Mouse (Mus musculus): ENCODE measurements around the gene Edn1.

Gene Edn1

DNA sequence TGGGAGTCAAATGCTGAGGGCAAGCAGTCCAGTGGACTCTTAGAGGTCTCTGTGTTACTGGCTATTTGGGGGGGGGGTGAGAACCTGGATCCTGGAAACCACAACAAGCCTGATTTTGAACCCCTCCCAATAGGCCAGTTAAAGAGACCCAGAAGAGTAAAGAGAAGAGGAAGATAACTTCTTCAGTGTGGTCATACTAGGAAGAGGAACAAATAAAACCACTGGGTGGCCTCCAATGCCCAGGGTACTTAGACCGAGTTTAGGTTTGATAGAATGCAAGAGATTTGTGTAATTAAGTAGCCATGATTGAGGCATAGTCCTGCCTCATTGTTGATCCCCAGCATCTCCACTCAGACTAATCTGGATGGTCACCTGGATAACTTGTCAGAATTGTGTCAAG lies 14.4 kb downstream of the Edn1 start:
- no peak for DNase-seq (ENCODE audit: low read depth, low spot score)

DNA sequence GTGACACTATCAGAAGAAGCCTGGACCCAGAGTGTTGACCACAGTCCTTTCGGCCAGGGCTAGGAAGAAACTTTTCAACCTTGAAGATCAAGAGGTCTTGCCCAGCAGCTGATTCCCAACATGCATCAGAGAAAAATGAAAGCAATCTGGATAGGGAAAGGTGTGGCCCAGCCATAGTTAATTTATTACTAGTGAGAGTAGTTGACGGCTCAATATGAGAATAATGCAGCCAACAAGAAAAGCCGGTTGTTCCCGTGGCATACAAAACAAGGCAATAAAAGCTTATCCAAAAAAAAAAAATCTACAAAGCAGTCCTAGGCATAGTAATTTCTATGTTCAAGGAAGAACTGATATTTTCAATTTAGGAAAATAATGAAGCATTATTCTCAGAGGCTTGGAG lies 16.5 kb downstream of the Edn1 start:
- no peak for DNase-seq (ENCODE audit: low read depth, low spot score)

DNA sequence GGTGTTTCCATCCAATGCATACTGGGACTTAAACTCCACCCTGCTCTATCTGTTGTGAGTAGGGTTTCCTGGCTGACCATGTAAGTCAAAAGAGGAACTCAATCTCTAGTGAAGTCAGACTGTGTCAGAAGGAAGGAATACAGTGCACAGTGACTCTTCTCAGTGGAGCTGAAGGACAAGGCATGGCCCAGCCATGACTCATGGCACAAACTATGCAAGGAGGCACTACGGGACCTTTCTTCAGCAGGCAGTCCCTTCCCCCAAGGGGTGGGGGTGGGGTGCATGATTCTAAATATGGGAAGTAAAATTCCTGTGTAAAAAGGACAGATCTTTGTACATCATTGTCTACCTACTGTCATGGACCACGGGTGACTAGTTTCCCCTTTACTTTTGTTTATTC lies 27.3 kb downstream of the Edn1 start:
- DNase-seq (ENCODE audit: low read depth, low spot score): no peak

DNA sequence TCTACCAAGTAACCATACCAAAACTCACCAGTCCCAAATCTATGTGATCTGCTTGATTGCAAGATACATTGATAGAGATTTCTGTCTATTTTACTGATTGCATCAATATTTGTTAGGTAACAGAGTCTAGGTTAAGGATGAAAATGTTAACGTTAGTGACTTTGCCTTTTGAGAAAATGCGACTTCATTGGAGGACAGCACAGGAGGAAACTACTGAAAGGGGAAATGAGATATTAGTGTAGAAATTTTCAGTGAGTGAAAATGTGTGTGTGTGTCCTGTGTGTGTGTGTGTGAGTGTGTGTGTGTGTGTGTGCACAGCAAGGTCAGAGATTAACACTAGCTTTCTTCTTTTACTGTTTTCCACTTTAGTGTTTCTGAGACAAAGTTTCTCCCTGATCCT lies 29.8 kb downstream of the Edn1 start:
- DNase-seq (ENCODE audit: low read depth, low spot score): no peak

GRCm38 (mm10) chr13:42334981-42335380 lies 33.7 kb downstream of the Edn1 start:
- no peak for DNase-seq (ENCODE audit: low read depth, low spot score)

- no peak for DNase-seq (ENCODE audit: low read depth, low spot score)
Observed at GRCm38 (mm10) chr13:42336414-42336813, 35.1 kb downstream of the Edn1 start.

- DNase-seq (ENCODE audit: low read depth, low spot score): no peak
Observed at GRCm38 (mm10) chr13:42337072-42337471, 35.8 kb downstream of the Edn1 start.

GRCm38 (mm10) chr13:42339466-42339865 lies 38.2 kb downstream of the Edn1 start:
- no peak for DNase-seq (ENCODE audit: low read depth, low spot score)

GRCm38 (mm10) chr13:42341871-42342532 lies 40.7 kb downstream of the Edn1 start:
- DNase-seq (ENCODE audit: low read depth, low spot score): no peak

DNA sequence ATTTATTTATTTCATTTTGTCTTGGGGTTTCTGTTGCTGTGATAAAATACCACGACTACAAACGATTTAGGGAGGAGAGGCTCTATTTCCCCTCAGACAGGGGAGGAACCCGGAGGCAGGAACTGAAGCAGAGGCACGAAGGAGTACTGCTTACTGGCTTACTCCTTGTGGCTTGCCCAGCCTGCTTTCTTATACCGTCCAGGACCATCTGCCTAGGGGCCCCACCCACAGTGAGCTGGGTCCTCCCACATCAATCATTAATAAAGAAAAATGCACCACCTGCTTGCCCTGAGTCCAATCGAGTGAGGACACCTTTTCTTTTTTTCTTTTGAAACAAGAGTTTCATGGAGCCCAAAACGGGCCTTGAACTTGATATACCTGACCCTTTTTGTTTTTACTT lies 44.2 kb downstream of the Edn1 start:
- no peak for DNase-seq (ENCODE audit: low read depth, low spot score)

- no peak for DNase-seq (ENCODE audit: low read depth, low spot score)
Observed at GRCm38 (mm10) chr13:42346414-42346813, 45.1 kb downstream of the Edn1 start.

- no peak for DNase-seq (ENCODE audit: low read depth, low spot score)
Observed at GRCm38 (mm10) chr13:42351675-42352074, 50.4 kb downstream of the Edn1 start.
